Mouse (Mus musculus) WW6 (cell line): ENCODE results near the gene Mapkapk3.
A peak's percentile ranks its signal among the peaks of the same experiment; 100 is the strongest.

Source experiments
- DNase-seq: peaks from one replicate; pipeline ENCODE4 v3.0.0-alpha.2; 2013; ENCODE audit warnings: low read depth, low spot score

Mapkapk3 gene

DNA sequence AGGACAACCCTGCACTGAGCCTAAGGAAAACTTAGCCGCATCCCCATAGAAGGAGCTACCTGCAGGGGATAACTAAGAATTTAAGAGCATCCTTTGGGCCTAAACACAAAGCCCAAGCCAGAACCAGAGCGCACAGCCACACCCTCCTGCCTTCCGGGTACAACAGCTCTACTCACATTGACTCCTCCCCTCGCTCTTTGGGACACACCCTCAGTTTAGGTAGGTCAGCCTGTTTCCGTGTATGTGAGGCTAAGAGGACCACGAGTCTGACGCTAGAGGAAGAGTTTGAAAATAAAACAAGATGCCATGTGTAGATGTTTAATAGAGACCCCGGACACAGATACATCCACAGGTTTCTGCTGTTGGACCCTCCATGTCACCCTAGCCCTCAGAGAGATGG, 966 bp downstream of the Mapkapk3 start:
- DNase-seq, result no peak

DNA sequence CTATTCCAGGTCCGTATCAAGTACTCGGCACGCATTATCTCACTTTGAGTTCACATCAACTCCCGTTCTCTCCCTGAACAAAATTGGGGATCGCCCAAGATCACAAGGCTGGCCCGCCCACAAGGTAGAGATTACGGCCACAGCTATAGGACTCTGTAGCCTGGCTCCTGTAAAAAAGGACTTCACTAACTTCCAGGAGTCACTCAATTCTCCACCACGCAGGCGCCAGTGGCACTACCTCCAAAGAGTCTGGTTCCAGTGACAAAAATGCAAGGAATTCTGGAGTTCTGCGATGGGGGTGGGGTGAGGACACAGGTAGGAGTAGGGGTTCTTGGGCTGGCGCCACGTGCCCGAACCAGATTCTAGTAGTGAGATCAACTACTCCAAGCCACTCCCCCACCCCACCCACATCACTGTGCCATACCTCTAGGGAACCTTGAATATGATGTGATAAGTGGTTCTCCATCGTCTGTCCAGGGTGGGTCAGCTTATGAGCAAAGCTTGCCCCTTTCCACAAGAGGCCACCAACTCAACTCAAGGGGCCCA, 1.5 kb downstream of the Mapkapk3 start:
- DNase-seq, result no peak

DNA sequence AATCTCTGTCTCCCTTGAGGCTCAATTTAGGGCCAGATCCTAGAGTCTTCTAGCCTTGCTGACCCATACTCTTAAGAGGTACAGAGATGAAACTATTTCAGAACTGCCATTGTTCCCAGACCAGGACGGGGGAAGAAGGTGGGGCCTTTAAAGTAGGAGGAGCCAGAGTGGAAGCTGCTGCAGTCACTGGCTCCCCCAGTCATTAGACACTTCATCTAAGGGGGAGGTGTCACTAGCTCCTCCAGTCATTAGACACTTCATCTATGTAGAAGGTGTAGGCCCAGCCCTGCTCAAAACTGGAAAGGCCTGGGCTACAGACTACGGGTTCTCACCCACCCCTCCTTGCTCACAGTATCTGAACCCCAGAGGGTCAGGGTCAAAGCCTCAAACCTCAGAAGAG, 2.4 kb downstream of the Mapkapk3 start:
- DNase-seq, result no peak

DNA sequence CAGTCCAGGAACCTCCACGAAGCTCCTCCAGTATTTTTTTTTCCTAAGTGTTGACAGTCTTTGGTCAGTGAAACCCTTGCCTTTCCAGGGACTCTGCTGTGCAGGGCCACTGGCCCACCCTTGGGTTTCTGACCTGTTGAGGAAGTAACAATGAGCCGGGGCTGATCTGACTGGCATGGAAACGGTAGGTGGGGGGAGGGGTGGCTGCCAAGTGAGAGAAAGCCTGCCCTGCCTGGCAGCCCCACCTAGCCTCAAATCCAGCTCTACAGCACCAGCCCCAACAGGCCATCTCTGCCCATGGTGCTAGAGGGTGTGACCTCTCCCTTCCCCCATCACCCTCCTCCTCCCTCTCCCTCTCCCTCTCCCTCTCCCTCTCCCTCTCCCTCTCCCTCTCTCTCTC, 4.7 kb downstream of the Mapkapk3 start:
- DNase-seq, result no peak

DNA sequence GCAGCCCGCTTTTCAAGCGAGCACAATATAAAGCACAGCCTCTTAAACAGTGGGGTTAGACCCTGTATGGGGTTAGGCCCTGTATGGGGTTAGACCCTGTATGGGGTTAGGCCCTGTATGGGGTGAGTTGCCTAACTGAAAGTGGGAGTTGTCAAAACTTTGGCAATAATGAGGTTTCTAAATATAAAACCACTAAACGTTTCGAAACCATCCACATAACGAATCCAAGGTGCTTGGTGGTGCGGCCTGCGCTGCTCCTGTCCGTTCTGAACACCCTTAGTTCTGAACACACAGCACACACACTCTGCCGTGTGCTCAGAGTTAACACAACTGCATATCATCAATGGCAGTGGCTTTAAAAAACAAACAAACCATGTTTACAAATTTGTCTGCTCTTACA, 6.7 kb downstream of the Mapkapk3 start:
- no peak for DNase-seq

DNA sequence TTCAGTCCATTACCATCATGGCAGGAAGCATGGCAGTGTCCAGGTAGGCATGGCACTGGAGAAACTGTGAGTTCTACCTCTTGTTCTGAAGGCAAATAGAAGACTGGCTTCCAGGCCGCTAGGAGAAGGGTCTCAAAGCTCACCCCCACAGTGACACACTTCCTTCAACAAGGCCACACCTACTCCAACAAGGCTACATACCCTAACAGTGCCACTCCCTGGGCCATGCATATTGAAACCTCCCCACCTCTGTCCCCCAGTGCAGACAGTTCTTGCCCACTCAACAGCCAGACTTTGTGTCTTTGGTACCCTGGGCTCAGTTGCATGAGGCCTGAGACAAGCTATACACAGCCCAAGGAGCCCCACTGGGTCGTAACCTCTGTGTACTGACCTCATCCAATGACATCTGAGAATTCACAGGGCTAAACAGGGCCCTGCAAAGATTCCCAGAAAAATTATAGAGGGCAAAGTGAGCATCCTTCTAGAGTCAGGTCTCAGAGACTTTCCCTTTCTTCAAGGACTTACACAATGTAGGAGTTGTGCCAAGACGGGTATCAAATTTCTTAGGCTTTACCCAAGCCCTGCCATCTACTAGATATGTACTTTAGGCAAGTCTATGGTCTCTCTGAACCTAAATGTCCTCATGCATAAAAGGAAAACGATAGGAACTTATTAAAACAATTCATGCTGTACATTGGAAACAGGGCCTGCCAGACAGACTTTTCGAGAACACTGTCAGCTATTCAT, 8.3 kb downstream of the Mapkapk3 start:
- DNase-seq, result no peak

DNA sequence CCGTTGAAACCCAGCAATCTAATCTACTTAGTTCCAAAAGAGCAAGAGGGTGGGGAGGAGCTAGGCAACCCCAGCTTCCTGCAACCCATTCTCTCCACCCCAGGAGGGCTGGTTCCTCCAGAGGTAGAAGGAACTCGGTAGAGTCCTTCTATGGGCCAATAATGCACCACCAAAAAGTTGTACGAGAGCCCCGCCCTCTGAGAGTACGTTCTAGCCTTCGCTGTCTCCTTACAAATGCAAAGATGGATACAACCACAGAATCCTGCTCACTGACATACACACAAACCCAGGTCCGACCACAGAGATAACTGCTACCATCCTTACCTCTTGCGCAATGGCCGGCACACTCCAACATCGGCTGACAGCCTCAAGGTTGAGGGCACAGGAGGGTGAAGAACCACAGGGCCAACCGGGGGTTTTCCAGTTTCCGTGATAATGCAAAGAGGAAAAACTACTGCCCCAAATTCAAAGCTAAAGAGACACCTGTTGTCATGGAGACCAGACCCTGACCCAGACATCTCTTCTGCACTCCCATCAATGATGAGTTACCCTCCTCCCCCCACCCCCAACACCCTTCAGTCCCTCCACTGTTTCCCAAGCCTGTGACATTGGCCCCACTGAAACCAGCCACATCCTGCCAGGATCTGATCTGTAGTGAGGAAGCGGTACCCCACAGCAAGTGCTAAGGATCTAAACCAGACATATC, 9.2 kb downstream of the Mapkapk3 start:
- peak; percentile 56 for DNase-seq

DNA sequence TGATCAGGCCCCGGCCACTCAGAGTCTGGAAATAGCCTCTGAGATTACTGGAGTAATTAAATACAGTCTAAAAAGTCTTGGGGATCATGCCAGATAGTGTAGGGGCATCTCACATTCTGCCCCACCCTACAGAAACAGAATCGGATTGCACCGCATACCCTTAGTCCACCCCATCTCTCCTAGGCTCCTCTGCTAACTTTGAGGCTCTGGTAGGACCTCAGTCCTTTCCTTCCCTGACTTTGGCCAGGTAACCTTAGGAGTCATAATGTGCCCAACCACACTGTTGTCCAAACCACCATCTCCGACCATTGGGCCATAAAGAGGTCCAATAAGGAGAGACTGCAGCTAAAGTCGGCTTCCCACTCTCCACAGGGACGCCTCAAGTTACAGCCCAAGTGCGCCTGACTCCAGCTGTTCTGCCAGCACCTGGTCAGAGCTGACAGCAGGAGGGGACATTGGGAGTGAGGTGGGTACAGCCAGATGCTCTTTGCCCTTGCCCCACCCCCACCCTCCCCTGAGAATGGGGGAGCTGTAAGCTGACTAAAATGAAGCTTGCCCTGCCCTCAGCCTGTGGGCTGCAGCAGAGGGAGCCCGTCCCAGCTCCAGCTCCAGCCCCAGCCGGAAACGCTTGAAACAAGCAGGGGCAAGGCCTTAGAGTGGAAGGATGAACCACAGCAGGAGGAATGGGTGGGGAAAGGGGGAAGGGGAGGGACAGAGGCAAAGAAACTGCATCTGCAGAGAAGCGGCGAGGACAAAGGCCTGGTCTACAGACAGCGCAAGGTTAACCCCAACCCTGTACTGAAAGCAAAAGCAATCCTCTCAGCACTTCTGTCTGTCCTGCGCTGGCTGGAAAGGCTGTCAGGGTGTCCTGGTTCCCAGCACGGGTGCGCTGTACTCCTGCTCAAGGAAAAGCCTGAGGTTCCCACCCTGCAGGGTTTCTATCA, 10.0 kb downstream of the Mapkapk3 start:
- peak; percentile 48 for DNase-seq

DNA sequence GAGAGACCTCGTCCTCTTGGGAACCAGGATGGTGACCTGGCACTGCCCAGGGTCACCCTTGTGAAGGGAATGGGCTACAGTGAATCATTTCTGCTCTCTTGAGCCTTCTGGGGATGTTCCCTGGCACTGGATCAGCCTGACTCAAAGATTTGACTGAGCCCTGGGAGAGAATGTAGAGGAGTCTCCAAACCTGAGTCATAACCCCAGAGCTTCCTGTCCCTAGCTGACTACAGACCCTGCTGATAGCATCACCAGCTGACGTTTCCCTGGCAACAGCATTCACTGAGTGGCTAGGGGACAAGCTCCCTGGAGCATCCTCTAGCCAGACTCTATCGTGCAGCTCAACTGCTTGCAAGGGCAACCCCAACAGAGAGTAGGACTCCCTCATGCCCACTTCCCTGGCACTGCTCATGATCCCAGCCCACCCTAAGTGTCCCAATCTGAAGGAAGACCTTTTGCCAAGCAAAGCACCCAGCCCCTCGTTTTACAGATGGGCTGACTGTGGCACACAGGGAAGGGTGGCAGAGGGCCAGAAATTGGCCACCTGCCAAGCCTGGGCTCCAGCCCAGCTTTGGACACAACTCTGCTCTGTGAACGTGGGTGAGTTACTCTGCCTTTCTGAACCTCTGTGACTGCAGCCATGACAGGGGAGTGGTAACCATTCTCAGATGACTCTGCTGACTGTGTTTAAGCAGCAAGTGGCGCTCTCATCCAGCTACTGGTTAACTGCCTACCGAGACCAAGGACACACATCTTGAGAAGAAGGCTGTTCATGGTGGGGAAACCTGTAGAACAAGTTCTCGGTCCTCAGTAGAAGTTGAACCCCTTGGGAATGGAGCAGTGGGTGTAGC, 10.9 kb downstream of the Mapkapk3 start:
- DNase-seq, result no peak

DNA sequence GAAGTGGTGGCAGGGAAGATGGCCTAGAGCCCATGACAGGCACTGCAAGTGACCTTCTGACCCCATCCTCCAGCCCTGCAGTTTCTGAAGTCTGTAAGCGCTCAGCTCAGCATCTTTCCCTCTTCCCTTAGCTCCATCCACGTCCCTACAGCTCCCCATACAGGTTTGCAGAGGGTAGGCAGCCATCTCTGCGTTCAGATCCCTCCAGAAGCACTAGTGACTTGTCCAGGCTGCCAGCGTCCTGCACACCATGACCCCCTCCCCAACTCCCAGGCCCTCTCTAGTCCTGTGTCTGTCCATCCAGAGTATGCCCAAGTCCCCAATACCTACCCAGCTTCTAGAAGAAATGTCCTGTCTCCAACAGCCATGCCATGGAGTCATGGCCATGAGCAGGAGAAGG, 11.6 kb downstream of the Mapkapk3 start:
- DNase-seq, result no peak

DNA sequence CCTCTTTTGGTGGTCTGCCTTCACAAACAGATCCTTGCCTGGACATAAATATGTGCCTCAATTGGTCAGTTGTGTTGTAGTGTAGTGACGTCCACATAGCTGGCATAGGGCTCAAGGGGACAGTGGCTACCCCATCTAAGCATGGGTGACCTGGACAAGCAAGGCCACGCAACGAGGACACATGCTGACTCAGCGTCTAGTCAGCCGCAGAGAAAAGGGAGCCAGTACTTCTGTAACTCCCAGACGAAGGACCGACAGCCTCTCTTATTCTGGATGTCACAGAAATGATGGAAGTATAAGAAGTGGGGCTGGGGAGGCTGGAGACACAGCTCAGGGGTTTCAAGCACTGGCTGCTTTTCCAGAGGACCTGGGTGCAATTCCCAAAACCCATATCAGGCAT, 12.1 kb downstream of the Mapkapk3 start:
- no peak for DNase-seq

DNA sequence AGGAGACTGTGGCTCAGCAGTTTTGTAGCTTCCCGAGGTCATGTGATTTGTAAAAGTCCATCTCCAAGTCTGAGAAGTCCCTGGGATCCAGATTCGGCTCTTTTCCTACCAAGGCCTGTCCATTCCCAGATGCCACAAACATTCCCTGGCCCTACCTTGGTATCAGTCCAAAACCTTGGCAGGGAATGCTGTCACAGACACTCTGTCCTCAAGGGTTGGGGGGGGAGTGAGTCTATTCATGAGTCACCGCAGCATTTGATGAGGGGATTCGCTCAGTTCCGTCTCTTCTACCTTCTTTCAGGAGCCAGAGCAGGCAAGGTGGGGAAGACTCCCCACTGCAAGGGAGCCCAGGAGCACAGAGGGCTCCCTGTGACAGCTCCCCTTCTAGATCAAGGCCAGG, 14.0 kb downstream of the Mapkapk3 start:
- no peak for DNase-seq

DNA sequence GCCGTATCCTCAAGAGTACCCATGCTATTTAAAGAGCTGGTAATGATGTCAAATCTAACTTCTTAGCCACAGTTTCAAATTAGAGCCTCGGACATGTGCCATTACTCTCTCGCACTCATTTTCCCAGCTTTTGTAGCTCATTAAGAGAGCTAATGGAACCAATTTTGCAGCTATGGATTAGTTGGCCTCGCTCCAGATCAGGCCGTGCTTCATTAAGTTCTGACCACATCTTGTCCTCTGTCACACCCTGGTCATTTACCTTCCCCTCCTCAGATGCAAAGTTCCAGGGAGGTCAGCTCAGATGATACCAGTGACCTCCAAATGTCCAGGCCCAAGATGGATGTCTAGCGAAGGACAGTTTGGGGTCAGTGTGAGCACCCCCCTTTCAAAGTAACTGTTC, 14.9 kb downstream of the Mapkapk3 start:
- no peak for DNase-seq

DNA sequence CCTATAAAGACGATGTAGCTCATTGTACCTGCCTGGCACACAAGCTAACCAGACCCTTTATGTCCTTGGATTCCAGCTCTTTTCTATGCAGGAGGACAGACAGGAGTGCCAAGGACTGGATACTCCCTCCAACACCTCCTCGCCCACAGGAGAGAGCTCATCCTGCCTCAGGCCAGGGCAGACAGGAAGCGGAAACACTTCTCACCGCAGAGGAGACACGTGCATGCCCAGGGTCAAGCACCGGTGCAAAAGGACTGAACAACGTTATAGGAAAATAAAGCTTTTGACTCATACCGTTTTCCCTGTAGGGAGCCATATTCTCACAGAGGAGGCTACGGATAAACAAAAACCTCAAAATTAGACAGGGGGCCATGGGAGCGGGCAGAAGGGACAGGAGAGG, 16.5 kb downstream of the Mapkapk3 start:
- no peak for DNase-seq

DNA sequence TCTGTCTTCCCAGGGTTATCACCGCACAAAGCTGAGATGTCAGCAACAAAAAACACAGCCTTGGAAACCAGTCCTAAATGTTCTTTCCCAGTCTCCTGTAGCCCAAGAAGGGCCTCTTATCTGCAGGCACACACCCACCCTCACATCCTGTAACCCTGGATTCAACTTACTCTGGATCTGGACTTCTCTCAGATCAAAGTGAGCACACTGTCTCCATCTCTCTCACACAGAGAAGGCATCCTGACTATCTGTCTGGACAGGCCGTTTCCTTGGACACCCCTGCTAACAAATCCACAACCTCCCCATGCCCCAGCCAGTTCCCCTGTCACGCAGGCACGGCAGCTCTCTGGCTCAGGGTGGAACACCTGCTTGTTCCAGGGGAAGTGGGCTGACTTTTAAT, 17.4 kb downstream of the Mapkapk3 start:
- DNase-seq, result no peak

DNA sequence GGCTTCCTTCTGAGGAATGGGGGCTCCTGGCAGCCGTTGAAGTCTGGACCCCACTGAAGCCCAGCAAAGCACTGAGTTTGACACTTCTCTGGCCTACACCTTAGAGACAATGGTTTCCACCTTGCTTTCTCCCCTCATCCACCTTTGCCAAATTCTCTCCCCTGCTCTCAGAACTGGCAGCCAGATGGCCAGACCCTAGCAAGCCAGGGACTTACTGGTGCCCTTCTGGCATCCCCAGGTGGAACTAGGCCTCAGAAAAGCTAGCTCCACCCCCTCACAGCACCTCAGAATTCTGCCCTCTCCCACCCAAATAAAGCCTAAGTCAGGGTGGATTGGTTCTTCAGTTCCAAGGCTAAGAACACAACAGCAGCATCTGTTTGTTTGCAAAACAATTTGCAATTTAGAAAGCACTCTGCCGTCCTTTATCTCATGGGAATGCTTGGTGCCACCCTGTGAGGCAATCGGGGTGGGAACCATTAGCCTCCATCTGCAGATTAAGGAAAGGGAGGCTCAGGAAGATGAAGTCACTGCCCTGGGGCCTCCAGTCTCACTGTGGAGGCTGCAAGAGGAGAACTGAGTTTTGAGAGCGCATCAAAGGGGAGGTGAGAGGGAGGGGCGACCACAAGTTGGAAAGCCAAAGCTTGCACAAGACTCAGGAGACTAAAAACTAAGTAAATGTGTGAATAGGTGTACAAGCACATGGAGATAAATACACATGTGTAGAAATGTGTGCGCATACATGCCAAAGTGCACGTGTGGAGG, 18.3 kb downstream of the Mapkapk3 start:
- DNase-seq, result no peak

DNA sequence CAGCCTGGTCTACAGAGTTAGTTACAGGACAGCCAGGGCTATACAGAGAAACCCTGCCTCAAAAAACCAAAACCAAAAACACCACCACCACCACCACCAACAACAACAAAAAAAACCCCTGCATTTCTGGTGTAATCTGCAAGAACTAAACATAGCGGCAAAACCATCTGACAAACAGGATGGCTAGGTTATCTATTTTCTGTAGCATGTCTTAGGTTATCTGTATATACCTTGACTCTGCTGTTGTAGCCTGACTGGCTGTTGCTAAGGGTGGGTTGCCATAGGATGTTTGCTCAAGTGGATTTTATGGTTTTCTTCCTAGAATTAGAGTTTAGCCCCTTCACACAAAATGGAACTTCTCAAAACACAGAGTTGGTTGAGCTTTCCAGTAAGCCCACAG, 19.9 kb downstream of the Mapkapk3 start:
- no peak for DNase-seq

DNA sequence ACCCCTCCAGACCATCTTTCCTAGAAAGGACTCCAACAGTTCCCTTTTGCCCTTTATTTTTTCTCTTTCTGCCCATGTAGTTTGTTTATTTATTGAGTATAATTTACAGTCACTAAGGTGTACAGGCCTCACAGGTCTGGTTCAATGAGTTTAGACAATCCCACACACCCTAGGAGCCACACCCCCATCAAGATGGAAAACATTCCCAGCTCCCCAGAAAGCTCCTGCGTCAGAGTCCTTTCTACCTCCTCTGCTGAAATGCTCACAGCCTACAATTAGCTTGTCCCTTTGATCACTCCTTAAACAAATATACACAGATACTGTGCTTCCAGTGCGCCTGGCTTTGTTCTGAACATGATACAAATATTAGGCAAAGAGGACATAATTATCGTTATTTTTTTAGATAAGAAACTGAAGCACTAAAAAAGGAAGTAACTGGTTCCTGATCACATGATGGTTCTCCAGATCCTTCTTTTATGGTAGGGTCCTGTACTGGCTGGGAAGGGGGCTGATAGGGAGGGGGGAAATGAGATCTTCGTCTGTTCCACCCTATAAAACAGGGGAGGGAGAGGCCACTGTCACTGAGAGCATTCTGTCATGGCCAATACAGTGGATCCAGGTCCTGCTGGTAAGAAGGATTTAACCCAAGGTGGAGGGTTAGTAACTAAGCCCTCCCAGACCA, 21.8 kb downstream of the Mapkapk3 start:
- DNase-seq, result no peak

DNA sequence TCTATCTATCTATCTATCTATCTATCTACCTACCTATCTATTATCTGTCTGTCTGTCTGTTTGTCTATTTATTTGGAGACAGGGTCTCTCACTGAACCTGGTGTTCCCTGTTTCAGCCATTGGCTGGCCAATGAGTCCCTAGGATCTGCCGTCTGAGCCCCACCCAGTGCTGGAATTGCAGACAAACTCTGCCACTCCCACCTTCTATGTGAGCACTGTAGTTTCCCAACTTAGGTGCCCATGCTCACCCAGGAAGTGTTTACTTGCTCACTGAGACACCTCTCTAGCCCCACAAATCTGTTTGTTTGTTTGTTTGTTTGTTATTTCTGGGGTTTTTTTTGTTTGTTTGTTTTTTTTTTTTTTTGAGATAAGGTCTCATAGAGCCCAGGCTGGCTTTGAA, 22.6 kb downstream of the Mapkapk3 start:
- DNase-seq, result no peak

DNA sequence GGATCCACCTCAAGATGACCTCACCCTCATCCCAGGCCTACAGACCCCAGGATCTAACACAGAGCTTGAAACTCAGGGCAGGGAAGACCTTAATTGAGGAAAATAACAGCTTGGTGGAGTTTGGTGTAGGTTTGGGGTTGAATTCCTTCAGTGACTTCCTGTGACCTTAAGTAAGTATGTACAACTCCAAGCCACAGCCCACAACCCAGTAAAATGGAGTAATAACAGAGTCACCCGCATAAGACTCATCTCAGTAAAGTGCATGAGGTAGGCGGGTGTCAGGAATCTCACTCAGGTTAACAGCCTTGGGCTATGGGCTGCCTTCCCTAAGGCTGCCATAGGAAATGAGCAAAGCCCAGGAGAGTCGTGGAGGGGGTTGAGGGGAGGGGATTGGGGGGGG, 24.9 kb downstream of the Mapkapk3 start:
- no peak for DNase-seq
